Mouse (Mus musculus): ENCODE measurements around the gene Gm20388. TPM values are rescaled to one million over a fixed set of nuclear protein-coding genes. Genes with fewer than 3 reads are reported as not detected.

Gm20388 gene
- polyA plus RNA-seq, 1 experiment = 49.7 TPM

- peaks cover 4% of the 10 kb centered on the region; the same call in 1 of the 2 replicates for H3K4me1 ChIP-seq (ENCODE audit: control insufficient read depth, insufficient read depth, low read length)
- peak overlapping the region; percentile 90 for H3K4me3 ChIP-seq (ENCODE audit: insufficient read depth, low read depth, low read length)
- no peaks in the 10 kb centered on the region for H3K36me3 ChIP-seq (ENCODE audit: control insufficient read depth, insufficient read depth, low read length)
- 1% methylated on average over 25 of the region's 25 CpGs for WGBS
- TF ChIP-seq CTCF (conservative IDR thresholded peaks at IDR 0.05; ENCODE audit: insufficient read depth, insufficient read length, low read depth, low read length) (no peak), POLR2A (IDR thresholded peaks at IDR 0.05; ENCODE audit: low read depth, low read length) (no peak)
- H3K27me3 ChIP-seq (replicated peaks; ENCODE audit: control insufficient read depth, insufficient read depth, low read length) = no peaks in the 10 kb centered on the region
- no peak for DNase-seq
- H3K27ac ChIP-seq (ENCODE audit: insufficient read depth, low read depth, low read length) = peak overlapping the region; percentile 97
These were observed 189.9 kb downstream of the Gm20388 start for GRCm38 (mm10) chr8:120100388-120101067.

GRCm38 (mm10) chr8:120101068-120101972 lies 190.7 kb downstream of the Gm20388 start, which contains the start of gene Zdhhc7:
TSS of gene Zdhhc7 (minus strand) at chr8:120101482.
- Histone ChIP-seq H3K27me3 (replicated peaks; ENCODE audit: control insufficient read depth, insufficient read depth, low read length) (no peaks in the 10 kb centered on the region), H3K4me1 (ENCODE audit: control insufficient read depth, insufficient read depth, low read length) (peaks cover 4% of the 10 kb centered on the region; the same call in 1 of the 2 replicates), H3K36me3 (ENCODE audit: control insufficient read depth, insufficient read depth, low read length) (no peaks in the 10 kb centered on the region), H3K27ac (ENCODE audit: insufficient read depth, low read depth, low read length) (peak within 1 kb of the TSS; percentile 97), H3K4me3 (ENCODE audit: insufficient read depth, low read depth, low read length) (peak within 1 kb of the TSS; percentile 90)
- TF ChIP-seq POLR2A (IDR thresholded peaks at IDR 0.05; ENCODE audit: low read depth, low read length) (peak; percentile 34), CTCF (conservative IDR thresholded peaks at IDR 0.05; ENCODE audit: insufficient read depth, insufficient read length, low read depth, low read length) (no peak)
- peak; percentile 90 for DNase-seq
- under 1% methylated on average over 80 of the region's 88 CpGs for WGBS

- DNase-seq = peak; percentile 32
- Histone ChIP-seq H3K4me1 (ENCODE audit: control insufficient read depth, insufficient read depth, low read length) (peaks cover 4% of the 10 kb centered on the region; the same call in 1 of the 2 replicates), H3K4me3 (ENCODE audit: insufficient read depth, low read depth, low read length) (no peak overlapping the region), H3K27ac (ENCODE audit: insufficient read depth, low read depth, low read length) (peak overlapping the region; percentile 74), H3K27me3 (replicated peaks; ENCODE audit: control insufficient read depth, insufficient read depth, low read length) (no peaks in the 10 kb centered on the region), H3K36me3 (ENCODE audit: control insufficient read depth, insufficient read depth, low read length) (no peaks in the 10 kb centered on the region)
- 71% methylated on average over 9 of the region's 9 CpGs for WGBS
- TF ChIP-seq POLR2A (IDR thresholded peaks at IDR 0.05; ENCODE audit: low read depth, low read length) (no peak), CTCF (conservative IDR thresholded peaks at IDR 0.05; ENCODE audit: insufficient read depth, insufficient read length, low read depth, low read length) (no peak)
These were observed 193.3 kb downstream of the Gm20388 start for GRCm38 (mm10) chr8:120103916-120104315.

GRCm38 (mm10) chr8:120104721-120105272 lies 194.2 kb downstream of the Gm20388 start:
- no peak overlapping the region for H3K4me3 ChIP-seq (ENCODE audit: insufficient read depth, low read depth, low read length)
- TF ChIP-seq POLR2A (IDR thresholded peaks at IDR 0.05; ENCODE audit: low read depth, low read length) (no peak), CTCF (conservative IDR thresholded peaks at IDR 0.05; ENCODE audit: insufficient read depth, insufficient read length, low read depth, low read length) (no peak)
- peaks cover 4% of the 10 kb centered on the region; the same call in 1 of the 2 replicates for H3K4me1 ChIP-seq (ENCODE audit: control insufficient read depth, insufficient read depth, low read length)
- peak; percentile 95 for DNase-seq
- peak overlapping the region; percentile 74 for H3K27ac ChIP-seq (ENCODE audit: insufficient read depth, low read depth, low read length)
- no peaks in the 10 kb centered on the region for H3K36me3 ChIP-seq (ENCODE audit: control insufficient read depth, insufficient read depth, low read length)
- H3K27me3 ChIP-seq (replicated peaks; ENCODE audit: control insufficient read depth, insufficient read depth, low read length) = no peaks in the 10 kb centered on the region
- 30% methylated on average over 9 of the region's 9 CpGs for WGBS

DNA sequence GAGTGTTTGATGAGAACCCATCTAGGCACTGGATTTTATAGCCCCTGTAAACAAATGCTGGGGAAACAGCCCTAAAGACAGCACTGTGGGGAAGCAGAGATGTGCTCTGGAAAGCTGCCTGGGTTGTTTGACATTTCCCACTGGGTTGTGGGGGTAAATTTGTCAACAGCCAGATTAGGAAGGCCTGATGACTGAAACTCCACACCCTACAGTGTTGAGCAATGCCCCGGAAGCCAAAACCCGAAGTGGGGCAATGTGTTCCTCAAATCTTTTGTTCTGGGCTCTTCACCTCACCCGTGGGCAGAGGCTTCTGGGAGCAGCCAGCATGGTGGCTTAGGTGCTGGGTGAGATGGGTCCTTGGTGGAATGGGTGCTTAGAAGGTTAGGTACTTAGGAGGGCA lies 198.5 kb downstream of the Gm20388 start:
- no peak for DNase-seq
- Histone ChIP-seq H3K4me3 (ENCODE audit: insufficient read depth, low read depth, low read length) (no peak overlapping the region), H3K4me1 (ENCODE audit: control insufficient read depth, insufficient read depth, low read length) (peaks cover 6% of the 10 kb centered on the region; the same call in 1 of the 2 replicates), H3K27ac (ENCODE audit: insufficient read depth, low read depth, low read length) (no peak overlapping the region), H3K27me3 (replicated peaks; ENCODE audit: control insufficient read depth, insufficient read depth, low read length) (no peaks in the 10 kb centered on the region), H3K36me3 (ENCODE audit: control insufficient read depth, insufficient read depth, low read length) (no peaks in the 10 kb centered on the region)
- WGBS = 41% methylated on average over 3 of the region's 3 CpGs
- no peak for TF ChIP-seq POLR2A (IDR thresholded peaks at IDR 0.05; ENCODE audit: low read depth, low read length)
- no peak for TF ChIP-seq CTCF (conservative IDR thresholded peaks at IDR 0.05; ENCODE audit: insufficient read depth, insufficient read length, low read depth, low read length)

DNA sequence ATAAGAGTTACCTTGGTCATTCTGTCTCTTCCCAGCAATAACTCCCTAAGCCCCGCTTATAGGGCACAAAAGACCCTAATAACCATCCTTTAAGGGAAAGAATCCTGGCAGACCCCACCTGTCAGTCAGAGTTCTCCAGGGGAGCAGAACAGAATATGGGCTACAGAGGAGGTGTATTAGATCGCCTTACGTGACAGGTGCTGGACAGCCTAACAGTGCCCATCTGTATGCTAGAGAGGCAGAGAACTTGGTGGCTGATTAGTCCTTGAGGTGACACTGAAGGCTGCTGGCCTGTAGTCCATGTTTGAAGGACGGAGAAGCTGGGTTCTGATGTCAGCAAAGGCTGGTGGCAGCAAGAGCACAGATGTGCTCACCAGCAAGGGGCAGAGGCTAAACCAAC lies 200.3 kb downstream of the Gm20388 start:
- no peak for TF ChIP-seq CTCF (conservative IDR thresholded peaks at IDR 0.05; ENCODE audit: insufficient read depth, insufficient read length, low read depth, low read length)
- no peak for TF ChIP-seq POLR2A (IDR thresholded peaks at IDR 0.05; ENCODE audit: low read depth, low read length)
- H3K27ac ChIP-seq (ENCODE audit: insufficient read depth, low read depth, low read length) = no peak overlapping the region
- no peak for DNase-seq
- no peaks in the 10 kb centered on the region for H3K27me3 ChIP-seq (replicated peaks; ENCODE audit: control insufficient read depth, insufficient read depth, low read length)
- H3K36me3 ChIP-seq (ENCODE audit: control insufficient read depth, insufficient read depth, low read length) = no peaks in the 10 kb centered on the region
- no peak overlapping the region for H3K4me3 ChIP-seq (ENCODE audit: insufficient read depth, low read depth, low read length)
- H3K4me1 ChIP-seq (ENCODE audit: control insufficient read depth, insufficient read depth, low read length) = peaks cover 6% of the 10 kb centered on the region; the same call in 1 of the 2 replicates
- WGBS = 93% methylated on average over 4 of the region's 4 CpGs

All from kidney, adult 2 months (tissue).